Mouse (Mus musculus) lung, embryonic 14.5 days (tissue): ENCODE data around the gene Uaca. TPM values are rescaled to one million over a fixed set of nuclear protein-coding genes. Genes with fewer than 3 reads are reported as not detected.

Experiments
- ATAC-seq: fragments of 200-750 bp; cut with Nextera tagmentation; 2 replicates; pipeline ENCODE4 v1.8.0; 2017; ENCODE audit warnings: mild to moderate bottlenecking, moderate TSS enrichment, moderate library complexity; ENCODE audit not compliant: insufficient read depth
- DNase-seq: peaks from one replicate; pipeline ENCODE4 v3.0.0-alpha.2; 2015
- H3K27ac ChIP-seq: fragments of 300-500 bp; sonication (generic); 2 replicates; pipeline ENCODE4 v1.5.1; 2014; ENCODE audit warnings: low read depth, mild to moderate bottlenecking, moderate library complexity
- H3K27me3 ChIP-seq: fragments of 300-500 bp; sonication (generic); 2 replicates; pipeline ENCODE4 v1.6.1; 2014; ENCODE audit warnings: low read length, control low read depth; ENCODE audit not compliant: insufficient read depth
- H3K36me3 ChIP-seq: fragments of 300-500 bp; sonication (generic); 2 replicates; pipeline ENCODE4 v1.6.1; 2014; ENCODE audit warnings: control low read depth; ENCODE audit not compliant: insufficient read depth
- H3K4me1 ChIP-seq: fragments of 300-500 bp; sonication (generic); 2 replicates; pipeline ENCODE4 v1.6.1; 2014; ENCODE audit warnings: antibody characterized with exemption, control low read depth; ENCODE audit not compliant: insufficient read depth
- H3K4me2 ChIP-seq: fragments of 300-500 bp; sonication (generic); 2 replicates; pipeline ENCODE4 v1.6.1; 2014; ENCODE audit warnings: mild to moderate bottlenecking
- H3K4me3 ChIP-seq: fragments of 300-500 bp; sonication (generic); 2 replicates; pipeline ENCODE4 v1.5.1; 2014; ENCODE audit warnings: low read depth, low read length
- H3K9ac ChIP-seq: fragments of 300-500 bp; sonication (generic); 2 replicates; pipeline ENCODE4 v1.6.1; 2014
- H3K9me3 ChIP-seq: fragments of 300-500 bp; sonication (generic); 2 replicates; pipeline ENCODE4 v1.6.1; 2016; ENCODE audit warnings: low read depth, low read length, control low read depth
- CTCF ChIP-seq: IDR thresholded peaks from 2 replicates; pipeline ENCODE4 v1.5.1; 2016; ENCODE audit warnings: antibody characterized with exemption, low read depth
- WGBS: fragments of 180-500 bp; shearing (Covaris S2); extraction: QIAGEN DNeasy Blood & Tissue Kit; methylation state at CpG from one replicate; pipeline ENCODE4 v1.1.7; 2014; 5-methylcytosine and 5-hydroxymethylcytosine counted together
- polyA plus RNA-seq: library from polyadenylated mRNA; unstranded; fragments of >200 nt; fragmentation: Nextera tagmentation; extraction: Ambion mirVana; gene quantifications from 2 replicates; pipeline ENCODE4 v1.2.1, GENCODE M21; 2014

The Uaca gene
- polyA plus RNA-seq, 1 experiment from 2014 or later: 28.3 TPM

GRCm38 (mm10) chr9:60920673-60921062 is 126.3 kb downstream of the Uaca start:
- Histone ChIP-seq H3K27ac (peak overlapping the region; percentile 54), H3K9me3 (no peaks in the 10 kb centered on the region), H3K4me3 (no peak overlapping the region), H3K27me3 (no peaks in the 10 kb centered on the region), H3K36me3 (no peaks in the 10 kb centered on the region), H3K4me2 (peak overlapping the region; percentile 10; the same call in 1 of the 2 replicates), H3K9ac (no peak overlapping the region), H3K4me1 (peaks cover 13% of the 10 kb centered on the region)
- peak; percentile 74 for DNase-seq
- TF ChIP-seq CTCF: no peak
- 13% methylated on average over 10 of the region's 10 CpGs for WGBS
- peak; percentile 40; the same call in 1 of the 2 replicates for ATAC-seq

GRCm38 (mm10) chr9:60921287-60921686 is 126.9 kb downstream of the Uaca start:
- DNase-seq (no peak), ATAC-seq (no peak)
- H3K9me3 ChIP-seq: no peaks in the 10 kb centered on the region
- H3K36me3 ChIP-seq: no peaks in the 10 kb centered on the region
- H3K4me2 ChIP-seq: no peak overlapping the region
- peaks cover 13% of the 10 kb centered on the region for H3K4me1 ChIP-seq
- TF ChIP-seq CTCF: no peak
- no peak overlapping the region for H3K27ac ChIP-seq
- WGBS: 71% methylated on average over 4 of the region's 4 CpGs
- no peak overlapping the region for H3K9ac ChIP-seq
- H3K4me3 ChIP-seq: no peak overlapping the region
- H3K27me3 ChIP-seq: no peaks in the 10 kb centered on the region

GRCm38 (mm10) chr9:60921831-60922230 is 127.5 kb downstream of the Uaca start:
- H3K4me1 ChIP-seq: peaks cover 13% of the 10 kb centered on the region
- no peaks in the 10 kb centered on the region for H3K9me3 ChIP-seq
- H3K9ac ChIP-seq: no peak overlapping the region
- H3K4me3 ChIP-seq: no peak overlapping the region
- no peak for TF ChIP-seq CTCF
- 75% methylated on average over 5 of the region's 5 CpGs for WGBS
- DNase-seq: no peak
- H3K27me3 ChIP-seq: no peaks in the 10 kb centered on the region
- no peak overlapping the region for H3K4me2 ChIP-seq
- H3K36me3 ChIP-seq: no peaks in the 10 kb centered on the region
- H3K27ac ChIP-seq: no peak overlapping the region
- no peak for ATAC-seq

GRCm38 (mm10) chr9:60926301-60926700 is 132.0 kb downstream of the Uaca start:
- H3K9ac ChIP-seq: no peak overlapping the region
- H3K9me3 ChIP-seq: no peaks in the 10 kb centered on the region
- TF ChIP-seq CTCF: no peak
- no peak for ATAC-seq
- WGBS: 54% methylated on average over 9 of the region's 9 CpGs
- H3K36me3 ChIP-seq: no peaks in the 10 kb centered on the region
- H3K27ac ChIP-seq: peak overlapping the region; percentile 30; the same call in 1 of the 2 replicates
- no peak overlapping the region for H3K4me3 ChIP-seq
- H3K4me1 ChIP-seq: no peaks in the 10 kb centered on the region; the same call in 1 of the 2 replicates
- DNase-seq: peak; percentile 52
- H3K27me3 ChIP-seq: no peaks in the 10 kb centered on the region
- no peak overlapping the region for H3K4me2 ChIP-seq

GRCm38 (mm10) chr9:60929290-60929983 is 135.1 kb downstream of the Uaca start:
- TF ChIP-seq CTCF: no peak
- no peaks in the 10 kb centered on the region for H3K27me3 ChIP-seq
- no peaks in the 10 kb centered on the region; the same call in 1 of the 2 replicates for H3K4me1 ChIP-seq
- H3K4me2 ChIP-seq: no peak overlapping the region
- DNase-seq: no peak
- WGBS: 74% methylated on average over 4 of the region's 4 CpGs
- ATAC-seq: no peak
- no peaks in the 10 kb centered on the region for H3K36me3 ChIP-seq
- no peak overlapping the region for H3K9ac ChIP-seq
- no peak overlapping the region for H3K4me3 ChIP-seq
- H3K27ac ChIP-seq: no peak overlapping the region
- H3K9me3 ChIP-seq: no peaks in the 10 kb centered on the region

Other genes starting within 250 kb of the Uaca start
- 21.1 and 21.9 TPM in 2 replicates for gene Lrrc49, start 106.4 kb upstream of the Uaca start, polyA plus RNA-seq
- gene Larp6, start 81.6 kb upstream of the Uaca start, polyA plus RNA-seq: 1.3 and 1.8 TPM in 2 replicates